Mouse (Mus musculus): ENCODE results near the gene Krtap24-1. TPM values are rescaled to one million over a fixed set of nuclear protein-coding genes. Genes with fewer than 3 reads are reported as not detected.

Gene Krtap24-1
- total and polyA plus RNA-seq, 2 experiments from 2014 or later = not detected

- Histone ChIP-seq H3K27me3 (ENCODE audit: insufficient read depth, low read length) (no peaks in the 10 kb centered on the region), H3K9ac (replicated peaks; ENCODE audit: low read length, poor library complexity, severe bottlenecking) (no peak overlapping the region), H3K4me3 (ENCODE audit: low read depth, low read length) (no peak overlapping the region), H3K27ac (ENCODE audit: low read depth, low read length) (no peak overlapping the region), H3K9me3 (ENCODE audit: low read length) (no peaks in the 10 kb centered on the region), H3K4me2 (ENCODE audit: low read depth, low read length, poor library complexity, severe bottlenecking) (no peak overlapping the region), H3K4me1 (ENCODE audit: insufficient read depth, low read length) (no peaks in the 10 kb centered on the region), H3K36me3 (ENCODE audit: insufficient read depth, low read length) (no peaks in the 10 kb centered on the region)
- 88% methylated on average over 5 of the region's 5 CpGs for WGBS
- DNase-seq (ENCODE audit: low spot score) (no peak), ATAC-seq (ENCODE audit: low FRiP score) (no peak)
- TF ChIP-seq CTCF (IDR thresholded peaks at IDR 0.05) = no peak
These were observed 39.1 kb downstream of the Krtap24-1 start for GRCm38 (mm10) chr16:88572904-88573404.

- Histone ChIP-seq H3K4me3 (ENCODE audit: low read depth, low read length) (no peak overlapping the region), H3K36me3 (ENCODE audit: insufficient read depth, low read length) (no peaks in the 10 kb centered on the region), H3K4me2 (ENCODE audit: low read depth, low read length, poor library complexity, severe bottlenecking) (no peak overlapping the region), H3K4me1 (ENCODE audit: insufficient read depth, low read length) (no peaks in the 10 kb centered on the region), H3K27me3 (ENCODE audit: insufficient read depth, low read length) (no peaks in the 10 kb centered on the region), H3K27ac (ENCODE audit: low read depth, low read length) (no peak overlapping the region), H3K9ac (replicated peaks; ENCODE audit: low read length, poor library complexity, severe bottlenecking) (no peak overlapping the region), H3K9me3 (ENCODE audit: low read length) (no peaks in the 10 kb centered on the region)
- no peak for ATAC-seq (ENCODE audit: low FRiP score)
- no peak for TF ChIP-seq CTCF (IDR thresholded peaks at IDR 0.05)
- no peak for DNase-seq (ENCODE audit: low spot score)
These were observed 41.9 kb downstream of the Krtap24-1 start for GRCm38 (mm10) chr16:88570136-88570535.

- no peak overlapping the region for H3K27ac ChIP-seq (ENCODE audit: low read depth, low read length)
- no peak for TF ChIP-seq CTCF (IDR thresholded peaks at IDR 0.05)
- ATAC-seq (ENCODE audit: low FRiP score) (no peak), DNase-seq (ENCODE audit: low spot score) (no peak)
- no peaks in the 10 kb centered on the region for H3K27me3 ChIP-seq (ENCODE audit: insufficient read depth, low read length)
- H3K9ac ChIP-seq (replicated peaks; ENCODE audit: low read length, poor library complexity, severe bottlenecking) = no peak overlapping the region
- H3K4me2 ChIP-seq (ENCODE audit: low read depth, low read length, poor library complexity, severe bottlenecking) = no peak overlapping the region
- no peaks in the 10 kb centered on the region for H3K9me3 ChIP-seq (ENCODE audit: low read length)
- no peaks in the 10 kb centered on the region for H3K4me1 ChIP-seq (ENCODE audit: insufficient read depth, low read length)
- H3K4me3 ChIP-seq (ENCODE audit: low read depth, low read length) = no peak overlapping the region
- WGBS = 92% methylated on average over 3 of the region's 3 CpGs
- no peaks in the 10 kb centered on the region for H3K36me3 ChIP-seq (ENCODE audit: insufficient read depth, low read length)
These were observed 42.3 kb downstream of the Krtap24-1 start for GRCm38 (mm10) chr16:88569732-88570131.

GRCm38 (mm10) chr16:88569096-88569495 is 43.0 kb downstream of the Krtap24-1 start:
- 92% methylated on average over 1 of the region's 1 CpGs for WGBS
- no peaks in the 10 kb centered on the region for H3K27me3 ChIP-seq (ENCODE audit: insufficient read depth, low read length)
- no peak for TF ChIP-seq CTCF (IDR thresholded peaks at IDR 0.05)
- no peaks in the 10 kb centered on the region for H3K9me3 ChIP-seq (ENCODE audit: low read length)
- ATAC-seq (ENCODE audit: low FRiP score) (no peak), DNase-seq (ENCODE audit: low spot score) (no peak)
- H3K36me3 ChIP-seq (ENCODE audit: insufficient read depth, low read length) = no peaks in the 10 kb centered on the region
- no peak overlapping the region for H3K9ac ChIP-seq (replicated peaks; ENCODE audit: low read length, poor library complexity, severe bottlenecking)
- no peak overlapping the region for H3K27ac ChIP-seq (ENCODE audit: low read depth, low read length)
- no peak overlapping the region for H3K4me3 ChIP-seq (ENCODE audit: low read depth, low read length)
- no peaks in the 10 kb centered on the region for H3K4me1 ChIP-seq (ENCODE audit: insufficient read depth, low read length)
- H3K4me2 ChIP-seq (ENCODE audit: low read depth, low read length, poor library complexity, severe bottlenecking) = no peak overlapping the region

GRCm38 (mm10) chr16:88563045-88563913 is 48.8 kb downstream of the Krtap24-1 start, which contains the start of gene Cldn8:
Cldn8 (minus strand) TSS chr16:88563183.
- Histone ChIP-seq H3K4me1 (ENCODE audit: insufficient read depth, low read length) (no peaks in the 10 kb centered on the region), H3K9me3 (ENCODE audit: low read length) (no peaks in the 10 kb centered on the region), H3K4me2 (ENCODE audit: low read depth, low read length, poor library complexity, severe bottlenecking) (no peak within 1 kb of the TSS), H3K9ac (replicated peaks; ENCODE audit: low read length, poor library complexity, severe bottlenecking) (no peak within 1 kb of the TSS), H3K27me3 (ENCODE audit: insufficient read depth, low read length) (no peaks in the 10 kb centered on the region), H3K36me3 (ENCODE audit: insufficient read depth, low read length) (no peaks in the 10 kb centered on the region), H3K27ac (ENCODE audit: low read depth, low read length) (0 out of 2 replicates have a peak within 1 kb of the TSS, but pooled peaks have one; percentile 26), H3K4me3 (ENCODE audit: low read depth, low read length) (no peak within 1 kb of the TSS)
- TF ChIP-seq CTCF (IDR thresholded peaks at IDR 0.05) = no peak
- 77% methylated on average over 6 of the region's 6 CpGs for WGBS
- ATAC-seq (ENCODE audit: low FRiP score) (no peak), DNase-seq (ENCODE audit: low spot score) (no peak)

GRCm38 (mm10) chr16:88561617-88562164 is 50.4 kb downstream of the Krtap24-1 start:
- 26% methylated on average over 6 of the region's 6 CpGs for WGBS
- TF ChIP-seq CTCF (IDR thresholded peaks at IDR 0.05) = no peak
- DNase-seq (ENCODE audit: low spot score) (no peak), ATAC-seq (ENCODE audit: low FRiP score) (no peak)
- no peaks in the 10 kb centered on the region for H3K36me3 ChIP-seq (ENCODE audit: insufficient read depth, low read length)
- H3K9ac ChIP-seq (replicated peaks; ENCODE audit: low read length, poor library complexity, severe bottlenecking) = no peak overlapping the region
- no peaks in the 10 kb centered on the region for H3K4me1 ChIP-seq (ENCODE audit: insufficient read depth, low read length)
- no peaks in the 10 kb centered on the region for H3K9me3 ChIP-seq (ENCODE audit: low read length)
- no peak overlapping the region for H3K4me3 ChIP-seq (ENCODE audit: low read depth, low read length)
- H3K4me2 ChIP-seq (ENCODE audit: low read depth, low read length, poor library complexity, severe bottlenecking) = no peak overlapping the region
- 0 out of 2 replicates have a peak overlapping the region, but pooled peaks have one; percentile 26 for H3K27ac ChIP-seq (ENCODE audit: low read depth, low read length)
- H3K27me3 ChIP-seq (ENCODE audit: insufficient read depth, low read length) = no peaks in the 10 kb centered on the region

Other genes with a start within 250 kb of the Krtap24-1 start
- not detected in 2 replicates for gene Cldn17, start 105.3 kb downstream of the Krtap24-1 start, total RNA-seq (2014; rRNA removed)
- not detected in 2 replicates for gene Cldn17, start 105.3 kb downstream of the Krtap24-1 start, polyA plus RNA-seq (2015; fragmentation: Nextera tagmentation; extraction: Ambion mirVana)
- not detected in 2 replicates for gene Cldn8, start 49.1 kb downstream of the Krtap24-1 start, total RNA-seq (2014; rRNA removed)
- gene Cldn8, start 49.1 kb downstream of the Krtap24-1 start, polyA plus RNA-seq (2015; fragmentation: Nextera tagmentation; extraction: Ambion mirVana) = not detected in 2 replicates
- not detected in 2 replicates for gene 2310079G19Rik, start 15.4 kb upstream of the Krtap24-1 start, total RNA-seq (2014; rRNA removed)
- gene 2310079G19Rik, start 15.4 kb upstream of the Krtap24-1 start, polyA plus RNA-seq (2015; fragmentation: Nextera tagmentation; extraction: Ambion mirVana) = not detected in 2 replicates
- not detected in 2 replicates for gene Krtap26-1, start 35.5 kb upstream of the Krtap24-1 start, total RNA-seq (2014; rRNA removed)
- not detected in 2 replicates for gene Krtap26-1, start 35.5 kb upstream of the Krtap24-1 start, polyA plus RNA-seq (2015; fragmentation: Nextera tagmentation; extraction: Ambion mirVana)
- gene Krtap27-1, start 59.4 kb upstream of the Krtap24-1 start, total RNA-seq (2014; rRNA removed) = not detected in 2 replicates
- not detected in 2 replicates for gene Krtap27-1, start 59.4 kb upstream of the Krtap24-1 start, polyA plus RNA-seq (2015; fragmentation: Nextera tagmentation; extraction: Ambion mirVana)
- not detected in 2 replicates for gene 2310061N02Rik, start 95.7 kb upstream of the Krtap24-1 start, total RNA-seq (2014; rRNA removed)
- not detected in 2 replicates for gene 2310061N02Rik, start 95.7 kb upstream of the Krtap24-1 start, polyA plus RNA-seq (2015; fragmentation: Nextera tagmentation; extraction: Ambion mirVana)
- not detected in 2 replicates for gene Krtap13-1, start 116.6 kb upstream of the Krtap24-1 start, total RNA-seq (2014; rRNA removed)
- gene Krtap13-1, start 116.6 kb upstream of the Krtap24-1 start, polyA plus RNA-seq (2015; fragmentation: Nextera tagmentation; extraction: Ambion mirVana) = not detected in 2 replicates
- not detected in 2 replicates for gene Krtap13, start 139.4 kb upstream of the Krtap24-1 start, total RNA-seq (2014; rRNA removed)
- gene Krtap13, start 139.4 kb upstream of the Krtap24-1 start, polyA plus RNA-seq (2015; fragmentation: Nextera tagmentation; extraction: Ambion mirVana) = not detected in 2 replicates
- not detected in 2 replicates for gene 2310034C09Rik, start 146.6 kb upstream of the Krtap24-1 start, total RNA-seq (2014; rRNA removed)
- not detected in 2 replicates for gene 2310034C09Rik, start 146.6 kb upstream of the Krtap24-1 start, polyA plus RNA-seq (2015; fragmentation: Nextera tagmentation; extraction: Ambion mirVana)
- gene 2310057N15Rik, start 161.9 kb upstream of the Krtap24-1 start, total RNA-seq (2014; rRNA removed) = not detected in 2 replicates
- gene 2310057N15Rik, start 161.9 kb upstream of the Krtap24-1 start, polyA plus RNA-seq (2015; fragmentation: Nextera tagmentation; extraction: Ambion mirVana) = not detected in 2 replicates
- gene Gm5965, start 165.6 kb upstream of the Krtap24-1 start, total RNA-seq (2014; rRNA removed) = not detected in 2 replicates
- not detected in 2 replicates for gene Gm5965, start 165.6 kb upstream of the Krtap24-1 start, polyA plus RNA-seq (2015; fragmentation: Nextera tagmentation; extraction: Ambion mirVana)
- gene Gm20741, start 199.9 kb upstream of the Krtap24-1 start, total RNA-seq (2014; rRNA removed) = not detected in 2 replicates
- gene Gm20741, start 199.9 kb upstream of the Krtap24-1 start, polyA plus RNA-seq (2015; fragmentation: Nextera tagmentation; extraction: Ambion mirVana) = not detected in 2 replicates
- gene Krtap15, start 207.9 kb upstream of the Krtap24-1 start, total RNA-seq (2014; rRNA removed) = not detected in 2 replicates
- gene Krtap15, start 207.9 kb upstream of the Krtap24-1 start, polyA plus RNA-seq (2015; fragmentation: Nextera tagmentation; extraction: Ambion mirVana) = not detected in 2 replicates
- gene Krtap14, start 213.9 kb upstream of the Krtap24-1 start, total RNA-seq (2014; rRNA removed) = not detected in 2 replicates
- not detected in 2 replicates for gene Krtap14, start 213.9 kb upstream of the Krtap24-1 start, polyA plus RNA-seq (2015; fragmentation: Nextera tagmentation; extraction: Ambion mirVana)

Measured in midbrain, postnatal 0 days (tissue).